Mouse (Mus musculus) CD4-positive, CD25-positive, alpha-beta regulatory T cell, adult 4 months (primary cell): ENCODE measurements around the gene Gpr88. TPM values are rescaled to one million over a fixed set of nuclear protein-coding genes. Genes with fewer than 3 reads are reported as not detected.

ENCODE experiments used
- polyA plus RNA-seq, 2 experiments: library from polyadenylated mRNA; unstranded; fragments of 100-300 nt; shearing (Covaris generic); gene quantifications; one replicate each; pipeline ENCODE4 v1.2.1; 2017

Gene Gpr88
- polyA plus RNA-seq, 2 experiments from 2014 or later: not detected

Other genes starting within 250 kb of the Gpr88 start
- 10 to 100 TPM; 40.5 to 61.6 TPM for gene Slc30a7, start 246.1 kb downstream of the Gpr88 start, polyA plus RNA-seq
- gene Extl2, start 246.0 kb downstream of the Gpr88 start, polyA plus RNA-seq: 10 to 100 TPM in 1 of 2 experiments, 1 to 10 TPM in 1; 7.0 to 10.6 TPM
- gene Vcam1, start 123.8 kb downstream of the Gpr88 start, polyA plus RNA-seq: 1 to 10 TPM; 5.4 to 7.8 TPM
- gene Cdc14a, start 170.5 kb upstream of the Gpr88 start, polyA plus RNA-seq: 10 to 100 TPM; 10.1 to 10.5 TPM